Mouse (Mus musculus) fat pad, adult 2 months (tissue): ENCODE data around the gene Pitx2.

Experiments used
- DNase-seq: peaks from one replicate; pipeline ENCODE4 v3.0.0-alpha.2; 2011; ENCODE audit warnings: low read depth, low spot score; ENCODE audit errors: extremely low read depth

Pitx2 gene

DNA sequence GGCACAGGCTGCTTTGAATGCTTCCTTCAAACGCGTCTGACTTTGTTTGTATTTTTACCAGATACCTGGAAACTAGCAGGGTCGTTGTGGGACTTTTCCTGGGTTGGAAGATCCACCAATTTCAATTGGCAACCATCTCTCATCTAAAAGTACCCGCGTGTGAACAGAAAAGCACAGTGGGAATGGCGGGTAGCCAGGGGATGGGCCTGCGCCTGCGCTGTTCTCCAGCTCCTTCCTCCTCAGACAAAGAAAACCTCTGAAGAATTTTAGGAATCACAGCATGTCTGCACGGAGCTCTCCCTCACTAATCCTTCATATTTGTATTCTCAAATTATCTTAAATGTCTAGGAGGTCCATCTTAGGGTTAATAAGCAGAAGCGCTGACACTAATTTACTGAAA, 54.6 kb downstream of the Pitx2 start:
- no peak for DNase-seq

DNA sequence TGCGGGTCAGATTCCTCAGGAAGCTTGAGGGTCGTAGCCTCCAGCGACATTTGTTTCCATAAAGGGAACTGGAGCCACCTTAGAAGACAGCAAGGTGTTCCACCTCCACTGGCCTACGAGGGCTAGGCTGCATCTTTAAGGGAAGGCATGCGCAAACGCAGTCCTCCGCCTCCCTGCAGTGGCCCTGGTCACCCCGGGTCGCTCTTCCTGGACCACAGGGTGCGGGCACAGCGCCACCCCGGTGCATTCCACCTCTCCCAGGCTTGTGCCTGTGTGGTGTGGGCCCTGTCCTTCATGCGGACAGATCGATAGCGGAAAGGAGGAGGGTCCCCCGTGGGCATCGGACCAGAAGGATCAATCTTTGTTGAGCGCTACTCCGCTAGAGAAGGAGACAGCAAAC, 56.6 kb downstream of the Pitx2 start:
- no peak for DNase-seq

DNA sequence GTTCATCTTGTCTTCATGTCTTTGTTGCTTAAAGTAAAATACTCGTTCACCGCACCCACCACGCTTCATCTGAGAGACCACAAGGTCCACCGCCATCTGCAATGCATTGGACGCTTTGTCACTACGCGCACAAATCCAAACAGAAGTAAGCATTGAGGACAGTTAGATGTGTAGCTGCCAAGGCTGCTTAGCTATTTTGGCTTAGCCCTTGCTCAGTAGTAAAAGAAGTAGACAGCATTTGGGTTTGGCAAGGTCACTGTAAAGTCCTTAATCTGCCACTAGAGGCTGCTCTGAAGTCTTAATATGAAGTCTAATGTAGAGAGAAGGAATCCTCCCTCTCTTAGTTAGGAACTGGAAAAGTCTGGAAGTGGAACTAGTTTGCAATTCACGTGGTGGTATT, 57.1 kb downstream of the Pitx2 start:
- no peak for DNase-seq

DNA sequence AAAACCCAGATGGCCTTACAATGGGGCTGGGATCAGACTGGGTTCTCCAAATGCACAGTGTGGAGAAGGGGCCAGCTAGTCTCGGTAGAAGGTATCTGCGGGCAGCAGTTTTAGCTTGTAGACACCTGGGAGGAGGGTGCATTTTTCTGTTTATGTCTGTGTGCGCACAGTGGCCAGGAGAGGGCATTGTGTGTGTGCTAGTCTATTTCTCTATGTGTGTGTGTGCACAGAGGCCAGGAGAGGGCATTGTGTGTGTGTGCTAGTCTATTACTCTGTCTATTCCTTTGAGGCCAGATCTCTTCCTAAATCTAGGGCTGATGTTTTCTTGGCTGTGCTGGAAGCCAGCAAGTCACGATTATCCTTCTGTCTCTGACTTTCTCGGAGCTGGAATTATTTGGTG, 58.8 kb downstream of the Pitx2 start:
- no peak for DNase-seq
